17 mouse cellular contexts compared by ENCODE assay signal in genomic region chr2:144641991-144642390, GRCm38 (mm10). TPM values are rescaled to one million over a fixed set of nuclear protein-coding genes. Genes with fewer than 3 reads are reported as not detected.
DNase-seq lines count a peak whose midpoint lies in the region; ATAC-seq lines count a peak whose summit lies in the region.
"Had no signal": no experiment of that assay in that cellular context is flagged by ENCODE, and none has a peak within 500 bp of the region (broad histone marks: within the 10 kb centered on the region; RNA-seq: fewer than 3 reads in every experiment).

No protein-coding gene starts in this region.

- H3K4me2 ChIP-seq in heart, embryonic 12.5 days: no peak overlapping the region
- H3K4me2 ChIP-seq in hindbrain, embryonic 14.5 days (replicated peaks): no peak overlapping the region
- H3K4me2 ChIP-seq: kidney, embryonic 15.5 days; limb, embryonic 13.5 days had no signal

- H3K27me3 ChIP-seq in heart, embryonic 12.5 days (replicated peaks): no peaks in the 10 kb centered on the region
- no peaks in the 10 kb centered on the region for H3K27me3 ChIP-seq in hindbrain, embryonic 14.5 days (ENCODE audit: control insufficient read depth, insufficient read depth, low read length)
- H3K27me3 ChIP-seq: kidney, embryonic 15.5 days; limb, embryonic 13.5 days; Patski had no signal

- no peak overlapping the region for H3K9ac ChIP-seq in heart, embryonic 12.5 days
- H3K9ac ChIP-seq in hindbrain, embryonic 14.5 days: no peak overlapping the region
- H3K9ac ChIP-seq: kidney, embryonic 15.5 days; limb, embryonic 13.5 days had no signal

- H3K27ac ChIP-seq in heart, embryonic 12.5 days (ENCODE audit: poor library complexity, severe bottlenecking): no peak overlapping the region
- H3K27ac ChIP-seq in hindbrain, embryonic 14.5 days: no peak overlapping the region
- H3K27ac ChIP-seq: kidney, embryonic 15.5 days; limb, embryonic 13.5 days; midbrain, embryonic 10.5 days had no signal

- no peaks in the 10 kb centered on the region for H3K36me3 ChIP-seq in heart, embryonic 12.5 days
- no peaks in the 10 kb centered on the region for H3K36me3 ChIP-seq in hindbrain, embryonic 14.5 days (replicated peaks; ENCODE audit: control insufficient read depth, insufficient read depth)
- H3K36me3 ChIP-seq: kidney, embryonic 15.5 days; limb, embryonic 13.5 days; midbrain, embryonic 10.5 days had no signal

- peaks cover 11% of the 10 kb centered on the region for H3K4me1 ChIP-seq in heart, embryonic 12.5 days (replicated peaks)
- H3K4me1 ChIP-seq in hindbrain, embryonic 14.5 days (replicated peaks; ENCODE audit: control insufficient read depth, insufficient read depth, low read length): 0 out of 2 replicates have a peak, but pooled peaks cover 5% of the 10 kb centered on the region

- WGBS in heart, embryonic 12.5 days: 90% methylated on average over 4 of the region's 4 CpGs
- 89% methylated on average over 4 of the region's 4 CpGs for WGBS in hindbrain, embryonic 14.5 days

- H3K9me3 ChIP-seq in heart, embryonic 12.5 days (replicated peaks): no peaks in the 10 kb centered on the region
- H3K9me3 ChIP-seq in hindbrain, embryonic 14.5 days (ENCODE audit: control insufficient read depth, low read length): no peaks in the 10 kb centered on the region
- H3K9me3 ChIP-seq: kidney, embryonic 15.5 days; limb, embryonic 13.5 days; midbrain, embryonic 10.5 days had no signal

- H3K4me3 ChIP-seq in heart, embryonic 12.5 days: no peak overlapping the region
- H3K4me3 ChIP-seq in hindbrain, embryonic 14.5 days (replicated peaks; ENCODE audit: low read length): no peak overlapping the region
- H3K4me3 ChIP-seq: kidney, embryonic 15.5 days; limb, embryonic 13.5 days; midbrain, embryonic 10.5 days had no signal

- peak; percentile 91 for DNase-seq in heart, adult 11 months
- DNase-seq in spleen, postnatal 36 days (ENCODE audit: low spot score in 2 of 2): peak; percentile 11 to 30
- DNase-seq in spleen, adult 18-20 months: no peak
- peak; percentile 27 to 37 for DNase-seq in heart, postnatal 10 days
- peak; percentile 24 for DNase-seq in skeletal muscle tissue, adult 2 months (ENCODE audit: low read depth, low spot score)
- no peak for DNase-seq in hindbrain, embryonic 14.5 days (ENCODE audit: low spot score)
- no peak for DNase-seq in adrenal gland, postnatal 25 days
- DNase-seq: adrenal gland, adult 2 months; cerebellum, adult 11-12 months; retina, postnatal 1 day; thymus, postnatal 25 days had no signal

- intact Hi-C loops in heart, postnatal 10 days (cut with DNase I): no loop called here

- no peak for ATAC-seq in heart, embryonic 12.5 days (ENCODE audit: insufficient number of reproducible peaks, low FRiP score)
- ATAC-seq in hindbrain, embryonic 14.5 days (ENCODE audit: low FRiP score): no peak
- ATAC-seq: hindbrain, embryonic 16.5 days; Patski had no signal

RNA-seq across cellular contexts. Expression of gene Dtd1, which starts 42.3 kb away (rescaled TPM):
- 30.5 and 31.2 TPM in 2 replicates for polyA plus RNA-seq in heart, embryonic 12.5 days (2016; fragmentation: Nextera tagmentation; extraction: Ambion mirVana)
- total RNA-seq in heart, postnatal 10 days (2021): 10 to 100 TPM; 11.3 to 11.5 TPM
- 120 and 128 TPM in 2 replicates for polyA plus RNA-seq in hindbrain, embryonic 14.5 days (2014; fragmentation: Nextera tagmentation; extraction: Ambion mirVana)
- 13.8 and 18.2 TPM in 2 replicates for total RNA-seq in adrenal gland, postnatal 25 days (2021)

RNA-seq across cellular contexts. Expression of gene Smim26, which starts 48.1 kb away (rescaled TPM):
- 54.8 and 57.1 TPM in 2 replicates for polyA plus RNA-seq in heart, embryonic 12.5 days (2016; fragmentation: Nextera tagmentation; extraction: Ambion mirVana)
- 10 to 100 TPM; 65.4 to 67.9 TPM for total RNA-seq in heart, postnatal 10 days (2021)
- polyA plus RNA-seq in hindbrain, embryonic 14.5 days (2014; fragmentation: Nextera tagmentation; extraction: Ambion mirVana): 57.4 and 77.1 TPM in 2 replicates
- 49.2 and 60.5 TPM in 2 replicates for total RNA-seq in adrenal gland, postnatal 25 days (2021)

Comparison
In these comparisons a context has a peak if more than half of its experiments do, and no peak if none do; other contexts are left out.
1. DNase-seq: peak in heart, adult 11 months (single experiment), spleen, postnatal 36 days (2 of 2), heart, postnatal 10 days (2 of 2) and skeletal muscle tissue, adult 2 months (single experiment); none in spleen, adult 18-20 months (0 of 2), hindbrain, embryonic 14.5 days (single experiment) and adrenal gland, postnatal 25 days (single experiment).